ENCODE assay signal across 11 mouse cellular contexts in genomic region chr2:179767527-179767849, GRCm38 (mm10).
DNase-seq lines count a peak whose midpoint lies in the region; ATAC-seq lines count a peak whose summit lies in the region.
"Had no signal": no experiment of that assay in that cellular context is flagged by ENCODE, and none has a peak within 500 bp of the region (broad histone marks: within the 10 kb centered on the region; RNA-seq: fewer than 3 reads in every experiment).

No protein-coding gene starts in this region.

- peaks cover 22% of the 10 kb centered on the region for H3K4me1 ChIP-seq in kidney, embryonic 16.5 days (ENCODE audit: insufficient read depth, low read length)
- H3K4me1 ChIP-seq in embryonic facial prominence, embryonic 11.5 days (ENCODE audit: control insufficient read depth, insufficient read depth, low read length), result no peaks in the 10 kb centered on the region
- H3K4me1 ChIP-seq in hindbrain, embryonic 10.5 days (replicated peaks), result peaks cover 50% of the 10 kb centered on the region
- peaks cover 21% of the 10 kb centered on the region for H3K4me1 ChIP-seq in midbrain, embryonic 16.5 days (ENCODE audit: control insufficient read depth, insufficient read depth, low read length)

- H3K9me3 ChIP-seq in kidney, embryonic 16.5 days (ENCODE audit: low read length), result no peaks in the 10 kb centered on the region
- no peaks in the 10 kb centered on the region for H3K9me3 ChIP-seq in embryonic facial prominence, embryonic 11.5 days (replicated peaks; ENCODE audit: control insufficient read depth, low read length)
- H3K9me3 ChIP-seq in hindbrain, embryonic 10.5 days, result no peaks in the 10 kb centered on the region
- no peaks in the 10 kb centered on the region for H3K9me3 ChIP-seq in midbrain, embryonic 16.5 days (replicated peaks; ENCODE audit: control insufficient read depth, low read length, poor library complexity, severe bottlenecking)
- H3K9me3 ChIP-seq: lung, embryonic 15.5 days had no signal

- ATAC-seq in kidney, embryonic 16.5 days (ENCODE audit: low FRiP score, low TSS enrichment), result no peak
- no peak for ATAC-seq in embryonic facial prominence, embryonic 11.5 days (replicated peaks; ENCODE audit: insufficient number of reproducible peaks, low FRiP score, low TSS enrichment, low read depth)
- no peak for ATAC-seq in midbrain, embryonic 16.5 days
- ATAC-seq in inflammation-experienced regulatory T-cells, adult 6 months, result no peak

- 19% methylated on average over 9 of the region's 9 CpGs for WGBS in kidney, embryonic 16.5 days
- WGBS in embryonic facial prominence, embryonic 11.5 days, result 7% methylated on average over 9 of the region's 9 CpGs
- 3% methylated on average over 9 of the region's 9 CpGs for WGBS in hindbrain, embryonic 10.5 days
- 3% methylated on average over 9 of the region's 9 CpGs for WGBS in midbrain, embryonic 16.5 days

- H3K27me3 ChIP-seq in kidney, embryonic 16.5 days (ENCODE audit: insufficient read depth, low read length), result no peaks in the 10 kb centered on the region
- no peaks in the 10 kb centered on the region; the same call in 1 of the 2 replicates for H3K27me3 ChIP-seq in embryonic facial prominence, embryonic 11.5 days (ENCODE audit: control insufficient read depth, insufficient read depth, low read length)
- peaks cover 25% of the 10 kb centered on the region for H3K27me3 ChIP-seq in hindbrain, embryonic 10.5 days (ENCODE audit: insufficient read depth, poor library complexity, severe bottlenecking)
- H3K27me3 ChIP-seq in midbrain, embryonic 16.5 days (ENCODE audit: control insufficient read depth, insufficient read depth, low read depth, low read length), result no peaks in the 10 kb centered on the region; the same call in 1 of the 2 replicates

- H3K4me2 ChIP-seq in kidney, embryonic 16.5 days (replicated peaks; ENCODE audit: low read depth, low read length), result peak overlapping the region; percentile 31
- peak overlapping the region; percentile 2 for H3K4me2 ChIP-seq in embryonic facial prominence, embryonic 11.5 days (ENCODE audit: low read depth, low read length)
- H3K4me2 ChIP-seq in midbrain, embryonic 16.5 days (ENCODE audit: low read length), result peak overlapping the region; percentile 1; the same call in 1 of the 2 replicates
- H3K4me2 ChIP-seq: lung, embryonic 15.5 days had no signal

- no peak for DNase-seq in kidney, postnatal 4 days
- no peak for DNase-seq in embryonic facial prominence, embryonic 11.5 days (ENCODE audit: low spot score)
- no peak for DNase-seq in hindbrain, embryonic 10.5 days (ENCODE audit: low spot score)
- DNase-seq in gastrocnemius, postnatal 10 days, result no peak
- DNase-seq in adrenal gland, postnatal 36 days, result no peak
- DNase-seq: cerebellum, postnatal 36 days; spleen, adult 18-20 months had no signal

- no peak overlapping the region for H3K4me3 ChIP-seq in kidney, embryonic 16.5 days (ENCODE audit: low read length)
- no peak overlapping the region for H3K4me3 ChIP-seq in embryonic facial prominence, embryonic 11.5 days (ENCODE audit: low read depth, low read length)
- H3K4me3 ChIP-seq in hindbrain, embryonic 10.5 days, result peak overlapping the region; percentile 38
- no peak overlapping the region for H3K4me3 ChIP-seq in midbrain, embryonic 16.5 days (ENCODE audit: low read depth, low read length)
- H3K4me3 ChIP-seq: lung, embryonic 15.5 days had no signal

- no peak overlapping the region for H3K27ac ChIP-seq in kidney, embryonic 16.5 days (ENCODE audit: low read length)
- no peak overlapping the region for H3K27ac ChIP-seq in embryonic facial prominence, embryonic 11.5 days (replicated peaks; ENCODE audit: low read depth, low read length)
- peak overlapping the region; percentile 71 for H3K27ac ChIP-seq in hindbrain, embryonic 10.5 days
- H3K27ac ChIP-seq in midbrain, embryonic 16.5 days (ENCODE audit: low read length), result no peak overlapping the region
- H3K27ac ChIP-seq: lung, embryonic 15.5 days had no signal

- no peaks in the 10 kb centered on the region for H3K36me3 ChIP-seq in kidney, embryonic 16.5 days (ENCODE audit: insufficient read depth, low read length)
- H3K36me3 ChIP-seq in embryonic facial prominence, embryonic 11.5 days (replicated peaks; ENCODE audit: control insufficient read depth, insufficient read depth, low read depth, low read length), result no peaks in the 10 kb centered on the region
- no peaks in the 10 kb centered on the region for H3K36me3 ChIP-seq in hindbrain, embryonic 10.5 days
- no peaks in the 10 kb centered on the region for H3K36me3 ChIP-seq in midbrain, embryonic 16.5 days (ENCODE audit: control insufficient read depth, insufficient read depth, low read length)
- H3K36me3 ChIP-seq: lung, embryonic 15.5 days had no signal

- H3K9ac ChIP-seq in kidney, embryonic 16.5 days (replicated peaks; ENCODE audit: low read length), result no peak overlapping the region
- H3K9ac ChIP-seq in embryonic facial prominence, embryonic 11.5 days (replicated peaks; ENCODE audit: low read length), result no peak overlapping the region
- no peak overlapping the region for H3K9ac ChIP-seq in midbrain, embryonic 16.5 days (ENCODE audit: low read depth, low read length)
- H3K9ac ChIP-seq: lung, embryonic 15.5 days had no signal
